Mouse (Mus musculus) embryonic facial prominence, embryonic 14.5 days (tissue): ENCODE results near the gene Phlda1. TPM values are rescaled to one million over a fixed set of nuclear protein-coding genes. Genes with fewer than 3 reads are reported as not detected.
A peak's percentile ranks its signal among the peaks of the same experiment; 100 is the strongest.

Experiments used
- ATAC-seq: fragments of 200-750 bp; cut with Nextera tagmentation; 2 replicates; pipeline ENCODE4 v1.8.0; 2017; ENCODE audit warnings: low read depth, moderate number of reproducible peaks, moderate TSS enrichment
- DNase-seq: peaks from one replicate; pipeline ENCODE4 v3.0.0-alpha.2; 2015; ENCODE audit warnings: low spot score
- H3K27ac ChIP-seq: fragments of 300-500 bp; sonication (generic); replicated peaks from 2 replicates; pipeline ENCODE4 v1.5.1; 2014; ENCODE audit warnings: low read depth, mild to moderate bottlenecking, low read length, moderate library complexity
- H3K27me3 ChIP-seq: fragments of 300-500 bp; sonication (generic); replicated peaks from 2 replicates; pipeline ENCODE4 v1.6.1; 2014; ENCODE audit warnings: low read length; ENCODE audit not compliant: control insufficient read depth, insufficient read depth
- H3K36me3 ChIP-seq: fragments of 300-500 bp; sonication (generic); 2 replicates; pipeline ENCODE4 v1.6.1; 2014; ENCODE audit warnings: low read length, mixed read lengths; ENCODE audit not compliant: control insufficient read depth, insufficient read depth
- H3K4me1 ChIP-seq: fragments of 300-500 bp; sonication (generic); 2 replicates; pipeline ENCODE4 v1.6.1; 2014; ENCODE audit warnings: antibody characterized with exemption, low read length; ENCODE audit not compliant: control insufficient read depth, insufficient read depth
- H3K4me2 ChIP-seq: fragments of 300-500 bp; sonication (generic); 2 replicates; pipeline ENCODE4 v1.6.1; 2014; ENCODE audit warnings: low read depth, mild to moderate bottlenecking, low read length, moderate library complexity, mixed read lengths
- H3K4me3 ChIP-seq: fragments of 300-500 bp; sonication (generic); 2 replicates; pipeline ENCODE4 v1.5.1; 2014; ENCODE audit warnings: low read depth, mild to moderate bottlenecking, low read length
- H3K9ac ChIP-seq: fragments of 300-500 bp; sonication (generic); 2 replicates; pipeline ENCODE4 v1.6.1; 2014; ENCODE audit warnings: low read depth, mild to moderate bottlenecking, low read length, moderate library complexity, mixed read lengths
- H3K9me3 ChIP-seq: fragments of 300-500 bp; sonication (generic); 2 replicates; pipeline ENCODE4 v1.6.1; 2016; ENCODE audit warnings: low read length; ENCODE audit not compliant: control insufficient read depth
- WGBS: fragments of 180-500 bp; shearing (Covaris S2); extraction: QIAGEN DNeasy Blood & Tissue Kit; methylation state at CpG from one replicate; pipeline ENCODE4 v1.1.7; 2014; 5-methylcytosine and 5-hydroxymethylcytosine counted together
- polyA plus RNA-seq: library from polyadenylated mRNA; unstranded; fragments of >200 nt; fragmentation: Nextera tagmentation; extraction: Ambion mirVana; gene quantifications from 2 replicates; pipeline ENCODE4 v1.2.1, GENCODE M21; 2014

The Phlda1 gene
- polyA plus RNA-seq, 1 experiment from 2014 or later: 36.2 TPM

DNA sequence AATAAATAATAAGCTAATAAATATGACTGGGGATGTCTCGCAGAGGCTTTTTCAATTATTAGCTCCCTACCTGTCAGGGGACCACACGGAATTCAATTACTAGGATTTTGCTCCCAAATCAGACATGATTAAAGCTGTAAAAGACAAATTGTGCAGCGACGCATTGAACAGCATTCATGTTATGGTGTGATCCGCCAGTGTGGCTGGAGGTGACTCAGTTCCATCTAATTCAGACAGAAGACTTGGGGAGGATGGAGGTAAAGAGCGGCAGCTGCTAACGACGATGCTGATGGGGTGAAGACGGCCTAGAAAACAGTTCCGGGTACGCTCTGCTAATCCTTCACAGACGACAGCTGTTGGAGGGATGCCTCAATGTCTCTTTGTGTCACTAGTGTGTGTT, 17.8 kb downstream of the Phlda1 start:
- Histone ChIP-seq H3K4me3 (no peak overlapping the region), H3K36me3 (no peaks in the 10 kb centered on the region), H3K27ac (no peak overlapping the region), H3K4me1 (peaks cover 17% of the 10 kb centered on the region; the same call in 1 of the 2 replicates), H3K9me3 (no peaks in the 10 kb centered on the region), H3K27me3 (no peaks in the 10 kb centered on the region), H3K9ac (no peak overlapping the region), H3K4me2 (no peak overlapping the region)
- ATAC-seq (no peak), DNase-seq (no peak)
- whole genome bisulfite sequencing: 71% methylated on average over 12 of the region's 12 CpGs

DNA sequence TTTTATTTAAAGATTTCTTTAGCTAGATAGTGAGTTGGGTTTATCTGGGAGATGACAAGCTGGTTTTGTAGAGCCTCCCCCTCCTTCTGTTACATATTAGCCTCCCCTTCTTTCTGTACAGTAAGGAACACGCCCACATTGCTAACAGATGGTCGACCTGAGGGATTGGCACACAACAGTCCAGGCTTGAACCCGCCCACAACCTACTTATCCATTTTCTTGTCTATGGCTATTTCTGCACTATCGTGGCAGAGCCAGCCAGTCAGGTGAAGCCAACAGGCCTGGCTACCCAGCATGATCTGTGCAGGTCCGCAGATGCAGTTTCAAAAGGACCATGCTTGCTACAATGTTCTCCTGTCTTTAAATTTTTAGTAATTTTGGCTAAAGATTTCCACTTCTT, 21.0 kb downstream of the Phlda1 start:
- Histone ChIP-seq H3K9ac (no peak overlapping the region), H3K27me3 (no peaks in the 10 kb centered on the region), H3K4me2 (no peak overlapping the region), H3K4me1 (peaks cover 9% of the 10 kb centered on the region; the same call in 1 of the 2 replicates), H3K36me3 (no peaks in the 10 kb centered on the region), H3K4me3 (no peak overlapping the region), H3K27ac (no peak overlapping the region), H3K9me3 (no peaks in the 10 kb centered on the region)
- DNase-seq (no peak), ATAC-seq (peak; percentile 54; the same call in 1 of the 2 replicates)
- 46% methylated on average over 5 of the region's 5 CpGs for WGBS

DNA sequence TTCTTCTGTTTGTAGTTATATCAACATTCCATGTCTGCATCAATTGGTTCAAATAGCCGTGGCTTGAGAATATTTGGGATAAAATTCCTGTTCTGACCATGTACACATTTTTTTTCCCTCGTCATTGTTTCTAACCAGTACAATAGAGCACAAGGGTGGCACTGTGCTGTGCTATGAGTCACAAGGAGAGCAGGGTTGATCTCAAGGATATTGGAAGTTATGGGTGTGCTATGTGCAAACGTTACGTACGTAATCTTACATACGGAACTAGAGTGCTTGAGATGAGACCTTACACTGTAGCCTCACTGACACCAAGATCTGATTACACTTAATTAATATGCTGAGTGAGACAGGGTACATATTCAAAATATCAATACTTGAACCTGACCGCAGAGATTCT, 21.5 kb downstream of the Phlda1 start:
- no peaks in the 10 kb centered on the region for H3K9me3 ChIP-seq
- no peak overlapping the region for H3K4me3 ChIP-seq
- H3K9ac ChIP-seq: no peak overlapping the region
- no peak overlapping the region for H3K27ac ChIP-seq
- H3K4me1 ChIP-seq: peaks cover 11% of the 10 kb centered on the region; the same call in 1 of the 2 replicates
- DNase-seq: no peak
- WGBS: 80% methylated on average over 7 of the region's 7 CpGs
- ATAC-seq: no peak
- no peaks in the 10 kb centered on the region for H3K36me3 ChIP-seq
- H3K4me2 ChIP-seq: no peak overlapping the region
- H3K27me3 ChIP-seq: no peaks in the 10 kb centered on the region

DNA sequence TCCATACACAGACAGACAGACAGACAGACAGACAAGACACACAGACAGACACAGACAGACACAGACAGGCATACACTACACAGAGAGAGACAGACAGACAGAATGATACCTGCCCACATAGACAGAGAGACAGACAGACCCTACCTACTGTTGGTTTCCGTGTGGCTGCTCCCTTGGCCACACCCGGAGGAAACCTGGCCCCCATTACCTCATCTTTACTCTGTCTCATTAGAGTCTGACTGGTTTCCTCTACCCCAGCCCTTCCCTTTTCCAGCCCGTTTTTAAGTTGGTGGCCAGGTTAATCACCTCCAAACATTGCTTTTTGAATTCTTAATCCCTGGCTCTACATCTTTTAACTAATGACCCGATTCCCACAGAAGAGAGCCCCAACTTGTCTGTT, 22.2 kb downstream of the Phlda1 start:
- Histone ChIP-seq H3K36me3 (no peaks in the 10 kb centered on the region), H3K4me2 (no peak overlapping the region), H3K4me3 (no peak overlapping the region), H3K27me3 (no peaks in the 10 kb centered on the region), H3K4me1 (peaks cover 11% of the 10 kb centered on the region; the same call in 1 of the 2 replicates), H3K9me3 (no peaks in the 10 kb centered on the region), H3K27ac (no peak overlapping the region), H3K9ac (no peak overlapping the region)
- DNase-seq (no peak), ATAC-seq (no peak)
- WGBS: 50% methylated on average over 4 of the region's 4 CpGs

DNA sequence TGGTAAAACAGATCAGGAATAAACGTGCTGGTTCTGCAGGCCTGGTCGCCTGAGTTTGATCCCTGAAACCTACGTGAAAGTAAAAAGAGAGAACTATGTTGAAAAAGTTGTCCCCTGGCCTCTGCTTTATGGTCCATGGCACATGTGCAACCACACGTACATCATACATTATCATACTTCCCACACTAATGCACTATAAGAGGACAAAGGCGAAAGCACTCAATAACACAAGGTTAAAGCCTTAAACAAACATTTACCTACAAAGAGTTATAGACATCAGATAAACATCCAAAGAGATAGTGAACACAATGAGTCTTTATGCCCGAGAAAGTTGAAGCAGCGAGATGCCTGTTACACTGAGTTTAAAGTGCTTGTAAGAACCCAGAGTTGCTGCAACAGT, 24.3 kb downstream of the Phlda1 start:
- Histone ChIP-seq H3K36me3 (no peaks in the 10 kb centered on the region), H3K4me1 (peaks cover 11% of the 10 kb centered on the region; the same call in 1 of the 2 replicates), H3K4me2 (no peak overlapping the region), H3K27ac (no peak overlapping the region), H3K27me3 (no peaks in the 10 kb centered on the region), H3K4me3 (no peak overlapping the region), H3K9ac (no peak overlapping the region), H3K9me3 (no peaks in the 10 kb centered on the region)
- WGBS: 82% methylated on average over 7 of the region's 7 CpGs
- ATAC-seq (no peak), DNase-seq (no peak)

DNA sequence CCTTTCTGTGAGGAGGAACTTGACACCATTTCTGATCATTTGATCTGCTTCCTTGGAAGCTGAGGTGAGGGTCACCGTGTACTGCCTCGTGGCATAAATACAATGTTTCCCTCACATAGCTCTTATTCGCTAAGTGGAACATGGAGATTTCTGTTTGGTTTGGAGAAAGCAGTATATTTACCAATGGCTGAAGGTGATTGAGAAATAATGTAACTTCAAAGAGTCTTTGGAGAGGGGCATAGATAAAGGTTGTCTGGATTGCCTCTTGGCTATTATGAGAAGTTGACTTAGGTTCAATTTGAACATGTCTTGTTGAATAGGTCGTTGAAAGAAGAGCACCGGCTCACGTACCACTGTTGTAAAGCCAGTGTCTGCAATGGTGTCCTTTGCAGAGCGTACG, 28.6 kb downstream of the Phlda1 start:
- Histone ChIP-seq H3K27me3 (no peaks in the 10 kb centered on the region), H3K9me3 (no peaks in the 10 kb centered on the region), H3K36me3 (no peaks in the 10 kb centered on the region), H3K4me2 (no peak overlapping the region), H3K4me1 (peaks cover 16% of the 10 kb centered on the region), H3K4me3 (no peak overlapping the region), H3K9ac (no peak overlapping the region), H3K27ac (no peak overlapping the region)
- DNase-seq (no peak), ATAC-seq (no peak; the same call in 1 of the 2 replicates)
- WGBS: 71% methylated on average over 8 of the region's 8 CpGs

DNA sequence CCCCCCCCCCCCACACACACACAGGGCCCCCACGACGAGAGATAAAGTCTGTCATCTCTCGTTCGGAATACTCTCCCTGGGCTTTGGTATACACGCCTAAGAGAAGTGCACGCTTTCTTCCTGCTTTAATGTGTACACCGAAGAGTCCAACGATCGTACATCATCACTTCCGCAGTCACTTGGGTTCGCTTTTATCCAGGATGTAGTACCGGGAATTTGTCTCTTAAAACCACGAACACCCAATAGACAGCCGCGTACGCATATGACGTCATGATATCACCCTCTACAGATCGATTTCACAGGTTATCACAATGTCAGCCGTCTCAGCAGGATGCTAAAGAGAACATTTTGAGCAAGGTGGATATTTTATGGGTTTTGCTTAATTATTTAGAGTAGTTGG, 31.3 kb downstream of the Phlda1 start:
- WGBS: 79% methylated on average over 19 of the region's 19 CpGs
- Histone ChIP-seq H3K27me3 (no peaks in the 10 kb centered on the region), H3K9ac (no peak overlapping the region), H3K4me2 (0 out of 2 replicates have a peak overlapping the region, but pooled peaks have one; percentile 26), H3K36me3 (no peaks in the 10 kb centered on the region), H3K4me1 (peaks cover 18% of the 10 kb centered on the region), H3K27ac (no peak overlapping the region), H3K4me3 (no peak overlapping the region), H3K9me3 (no peaks in the 10 kb centered on the region)
- DNase-seq (no peak), ATAC-seq (no peak)

DNA sequence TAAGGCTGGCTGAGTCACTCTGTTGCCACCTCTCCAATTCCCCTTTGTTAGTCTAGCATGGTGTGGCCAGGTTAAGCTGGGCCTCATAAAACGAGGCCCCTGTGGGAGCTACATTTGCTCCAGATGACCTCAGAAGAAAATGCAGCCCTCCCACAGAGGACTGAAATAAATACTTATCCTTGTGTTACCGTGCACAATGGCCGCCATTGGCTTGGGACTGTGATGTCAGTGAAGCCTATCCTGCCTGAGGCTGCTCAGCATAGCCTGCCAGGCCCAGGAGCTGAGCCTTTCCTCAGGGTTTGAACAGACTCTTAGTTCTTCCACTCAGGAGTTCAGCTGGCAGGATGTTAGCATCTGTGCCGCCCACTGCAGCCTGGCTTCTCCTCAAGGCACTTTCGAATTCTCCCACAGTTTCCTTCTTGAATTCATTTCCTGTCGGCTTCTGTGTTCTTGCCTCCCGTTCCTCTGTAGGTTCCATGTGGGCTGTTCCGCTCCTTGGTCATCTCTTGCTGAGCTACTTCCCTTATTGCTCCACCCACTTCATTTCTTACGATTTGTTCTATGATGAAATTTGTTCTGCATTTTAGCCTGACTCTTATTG, 33.7 kb downstream of the Phlda1 start:
- no peak overlapping the region for H3K9ac ChIP-seq

DNA sequence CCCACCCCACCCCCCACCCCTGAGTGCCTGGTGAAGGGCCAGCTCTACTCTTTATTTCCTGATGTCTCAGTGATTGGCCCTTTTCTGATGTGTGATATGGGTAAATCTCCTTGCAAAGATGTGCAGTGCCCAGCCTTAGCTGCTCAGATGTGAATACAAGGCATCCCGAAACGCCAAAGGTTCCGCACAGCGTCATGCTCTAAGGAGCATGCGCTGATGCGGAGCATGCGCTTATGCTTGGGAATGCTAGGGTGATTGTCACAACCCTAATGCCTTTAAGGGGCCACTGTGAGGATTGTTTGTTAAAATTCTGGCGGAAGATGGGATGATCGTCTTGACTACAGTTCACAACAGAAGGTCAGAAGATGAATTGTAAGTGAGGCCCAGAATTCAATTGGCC, 34.6 kb downstream of the Phlda1 start:
- no peak overlapping the region for H3K9ac ChIP-seq
- H3K36me3 ChIP-seq: no peaks in the 10 kb centered on the region
- DNase-seq (no peak), ATAC-seq (no peak)
- no peak overlapping the region for H3K4me2 ChIP-seq
- no peaks in the 10 kb centered on the region for H3K27me3 ChIP-seq
- no peak overlapping the region for H3K4me3 ChIP-seq
- no peaks in the 10 kb centered on the region for H3K9me3 ChIP-seq
- H3K4me1 ChIP-seq: peaks cover 24% of the 10 kb centered on the region
- H3K27ac ChIP-seq: no peak overlapping the region
- WGBS: 86% methylated on average over 9 of the region's 9 CpGs

More for the DNA sequence above, 33.7 kb downstream of the Phlda1 start:
- Histone ChIP-seq H3K27me3 (no peaks in the 10 kb centered on the region), H3K4me3 (no peak overlapping the region), H3K9me3 (no peaks in the 10 kb centered on the region), H3K36me3 (no peaks in the 10 kb centered on the region), H3K27ac (peak overlapping the region; percentile 68), H3K4me1 (peaks cover 24% of the 10 kb centered on the region), H3K4me2 (peak overlapping the region; percentile 16)
- peak; percentile 87 for DNase-seq
- WGBS: 14% methylated on average over 9 of the region's 9 CpGs
- peak; percentile 83 for ATAC-seq
